Mouse (Mus musculus) liver, embryonic 15.5 days (tissue): ENCODE measurements around the gene Ccdc57. TPM values are rescaled to one million over a fixed set of nuclear protein-coding genes. Genes with fewer than 3 reads are reported as not detected.
"Not testable (repeated sequence)": the region's sequence is repeated elsewhere in the genome, so short reads cannot be mapped to it uniquely, and the experiment has no call there.

Experiments used
- ATAC-seq: fragments of 200-750 bp; cut with Nextera tagmentation; 2 replicates; pipeline ENCODE4 v1.8.0; 2017; ENCODE audit warnings: moderate number of reproducible peaks, mild to moderate bottlenecking, moderate library complexity; ENCODE audit not compliant: insufficient read depth
- H3K27ac ChIP-seq: fragments of 300-500 bp; sonication (generic); replicated peaks from 2 replicates; pipeline ENCODE4 v1.5.1; 2015; ENCODE audit warnings: mild to moderate bottlenecking, inconsistent platforms
- H3K27me3 ChIP-seq: fragments of 300-500 bp; sonication (generic); 2 replicates; pipeline ENCODE4 v1.6.1; 2015; ENCODE audit warnings: mild to moderate bottlenecking, inconsistent platforms
- H3K36me3 ChIP-seq: fragments of 300-500 bp; sonication (generic); replicated peaks from 2 replicates; pipeline ENCODE4 v1.6.1; 2015; ENCODE audit warnings: moderate library complexity, mild to moderate bottlenecking, inconsistent platforms
- H3K4me1 ChIP-seq: fragments of 300-500 bp; sonication (generic); replicated peaks from 2 replicates; pipeline ENCODE4 v1.6.1; 2015; ENCODE audit warnings: inconsistent platforms
- H3K4me2 ChIP-seq: fragments of 300-500 bp; sonication (generic); 2 replicates; pipeline ENCODE4 v1.6.1; 2015; ENCODE audit warnings: moderate library complexity, mild to moderate bottlenecking, inconsistent platforms
- H3K4me3 ChIP-seq: fragments of 300-500 bp; sonication (generic); replicated peaks from 2 replicates; pipeline ENCODE4 v1.5.1; 2015; ENCODE audit warnings: mild to moderate bottlenecking, inconsistent platforms
- H3K9ac ChIP-seq: fragments of 300-500 bp; sonication (generic); 2 replicates; pipeline ENCODE4 v1.6.1; 2015; ENCODE audit warnings: moderate library complexity, mild to moderate bottlenecking, inconsistent platforms
- H3K9me3 ChIP-seq: fragments of 300-500 bp; sonication (generic); replicated peaks from 2 replicates; pipeline ENCODE4 v1.6.1; 2016; ENCODE audit warnings: inconsistent platforms
- WGBS: fragments of 180-500 bp; shearing (Covaris S2); methylation state at CpG from one replicate; pipeline ENCODE4 v1.1.7; 2015; ENCODE audit warnings: mixed read lengths; ENCODE audit not compliant: insufficient replicate concordance; 5-methylcytosine and 5-hydroxymethylcytosine counted together
- polyA plus RNA-seq: library from polyadenylated mRNA; unstranded; fragments of >200 nt; fragmentation: Nextera tagmentation; extraction: Ambion mirVana; gene quantifications from 2 replicates; pipeline ENCODE4 v1.2.1, GENCODE M21; 2015

Ccdc57 gene
- polyA plus RNA-seq, 1 experiment from 2014 or later: 1.8 TPM

DNA sequence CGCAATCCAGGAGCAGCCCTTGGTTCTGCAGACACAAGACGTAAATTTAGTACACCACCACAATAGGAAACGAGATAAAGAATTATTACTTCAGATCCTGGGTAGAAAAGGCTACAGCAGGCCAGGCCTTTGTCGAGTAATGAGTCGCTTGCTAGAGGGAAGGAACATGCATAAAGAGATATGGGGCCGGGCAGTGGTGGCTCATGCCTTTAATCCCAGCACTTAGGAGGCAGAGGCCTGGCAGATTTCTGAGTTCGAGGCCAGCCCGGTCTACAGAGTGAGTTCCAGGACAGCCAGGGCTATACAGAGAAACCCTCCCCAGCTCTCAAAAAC is 136.1 kb downstream of the Ccdc57 start:
- peak overlapping the region; percentile 44 for H3K9ac ChIP-seq

DNA sequence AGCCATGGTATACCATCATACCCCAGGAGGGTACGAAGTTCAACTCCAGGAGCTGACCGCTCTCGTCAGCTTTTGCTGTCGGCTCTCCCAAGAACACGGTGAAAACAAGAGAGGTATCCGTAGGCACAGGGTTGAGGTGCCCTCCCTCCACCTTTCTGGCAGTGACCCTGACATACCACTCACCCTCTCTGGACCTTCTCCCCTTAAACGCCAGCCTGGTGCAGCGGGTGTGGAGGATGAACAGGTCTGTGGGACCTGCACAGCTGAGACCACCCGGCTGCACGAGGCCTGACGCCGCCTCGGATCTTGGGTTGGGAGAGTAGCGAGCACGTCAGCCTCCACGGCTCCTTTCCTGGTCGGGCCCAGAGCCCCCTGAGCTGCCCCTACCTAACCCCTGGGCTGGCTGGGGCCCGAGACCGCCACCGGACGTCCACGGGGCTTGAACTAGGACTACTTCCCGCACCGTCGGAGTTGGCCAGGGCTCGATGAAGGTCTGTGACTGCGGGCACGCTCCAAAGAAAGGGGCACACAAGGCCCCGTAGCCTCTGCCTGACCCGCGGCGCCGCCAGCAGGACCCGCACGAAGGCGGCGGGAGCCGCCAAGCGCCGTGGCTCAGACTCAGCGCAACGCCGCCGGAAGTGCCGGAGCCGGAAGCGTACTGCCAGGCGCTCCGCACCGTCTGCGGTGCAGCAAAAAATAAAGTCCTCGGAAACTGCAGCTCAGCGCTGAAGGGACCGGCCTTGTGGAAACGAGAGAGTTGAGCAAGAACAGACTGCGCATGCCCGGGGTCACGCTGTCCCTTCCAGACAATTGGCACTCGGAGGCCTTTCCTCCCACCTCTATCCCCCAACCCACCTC is 136.7 kb downstream of the Ccdc57 start, which contains the start of gene Dus1l:
Dus1l (minus strand) TSS at position 648 of the 858 bp plus-strand sequence.
- Histone ChIP-seq H3K4me1 (peaks cover 39% of the 10 kb centered on the region), H3K4me2 (peak within 1 kb of the TSS; percentile 88), H3K9ac (peak within 1 kb of the TSS; percentile 91), H3K9me3 (no peaks in the 10 kb centered on the region), H3K27ac (peak within 1 kb of the TSS; percentile 64), H3K27me3 (no peaks in the 10 kb centered on the region), H3K36me3 (peaks cover 38% of the 10 kb centered on the region), H3K4me3 (peak within 1 kb of the TSS; percentile 83)
- WGBS: 1% methylated on average over 59 of the region's 59 CpGs
- peak; percentile 84 for ATAC-seq

More for the DNA sequence above, 136.1 kb downstream of the Ccdc57 start:
- peaks cover 39% of the 10 kb centered on the region for H3K4me1 ChIP-seq
- no peaks in the 10 kb centered on the region for H3K9me3 ChIP-seq
- H3K27me3 ChIP-seq: no peaks in the 10 kb centered on the region
- H3K4me3 ChIP-seq: peak overlapping the region; percentile 83
- peak overlapping the region; percentile 88 for H3K4me2 ChIP-seq
- H3K36me3 ChIP-seq: peaks cover 32% of the 10 kb centered on the region
- H3K27ac ChIP-seq: peak overlapping the region; percentile 55
- peak; percentile 25 for ATAC-seq
- 27% methylated on average over 8 of the region's 8 CpGs for WGBS

DNA sequence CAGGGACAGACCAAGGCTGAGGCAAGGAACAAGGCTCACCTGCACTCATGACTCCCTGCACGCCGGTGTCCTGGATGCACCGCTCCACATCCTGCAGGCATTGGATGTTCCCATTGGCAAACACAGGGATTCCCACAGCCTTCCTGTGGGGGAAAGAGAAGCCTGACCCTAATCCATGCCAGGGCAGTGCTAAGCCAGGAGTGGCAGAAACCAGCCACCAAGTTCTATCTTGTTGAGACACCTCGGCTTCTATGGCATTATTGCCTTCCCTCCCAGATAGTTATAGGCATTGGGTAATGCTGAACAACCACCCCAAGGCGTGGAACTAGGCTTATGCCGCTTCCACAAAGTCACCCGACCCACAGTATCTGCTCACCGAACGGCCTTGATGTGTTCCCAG is 140.0 kb downstream of the Ccdc57 start:
- no peak overlapping the region for H3K4me2 ChIP-seq
- H3K36me3 ChIP-seq: peaks cover 68% of the 10 kb centered on the region
- ATAC-seq: no peak
- WGBS: 84% methylated on average over 9 of the region's 9 CpGs
- H3K9ac ChIP-seq: no peak overlapping the region
- no peaks in the 10 kb centered on the region for H3K9me3 ChIP-seq
- H3K4me3 ChIP-seq: no peak overlapping the region
- H3K27me3 ChIP-seq: no peaks in the 10 kb centered on the region
- H3K4me1 ChIP-seq: peaks cover 29% of the 10 kb centered on the region
- H3K27ac ChIP-seq: no peak overlapping the region

GRCm38 (mm10) chr11:120789810-120790209 is 142.9 kb downstream of the Ccdc57 start:
- Histone ChIP-seq H3K4me2 (no peak overlapping the region), H3K9me3 (no peaks in the 10 kb centered on the region), H3K36me3 (peaks cover 88% of the 10 kb centered on the region), H3K9ac (no peak overlapping the region), H3K4me3 (no peak overlapping the region), H3K27me3 (no peaks in the 10 kb centered on the region), H3K4me1 (peaks cover 22% of the 10 kb centered on the region), H3K27ac (no peak overlapping the region)
- 73% methylated on average over 3 of the region's 3 CpGs for WGBS
- ATAC-seq: no peak

GRCm38 (mm10) chr11:120789355-120789754 is 143.3 kb downstream of the Ccdc57 start:
- ATAC-seq: no peak
- no peak overlapping the region for H3K27ac ChIP-seq
- H3K4me1 ChIP-seq: peaks cover 21% of the 10 kb centered on the region
- 69% methylated on average over 4 of the region's 4 CpGs for WGBS
- H3K4me3 ChIP-seq: no peak overlapping the region
- no peak overlapping the region for H3K4me2 ChIP-seq
- peaks cover 84% of the 10 kb centered on the region for H3K36me3 ChIP-seq
- H3K9me3 ChIP-seq: no peaks in the 10 kb centered on the region
- H3K9ac ChIP-seq: no peak overlapping the region
- no peaks in the 10 kb centered on the region for H3K27me3 ChIP-seq

DNA sequence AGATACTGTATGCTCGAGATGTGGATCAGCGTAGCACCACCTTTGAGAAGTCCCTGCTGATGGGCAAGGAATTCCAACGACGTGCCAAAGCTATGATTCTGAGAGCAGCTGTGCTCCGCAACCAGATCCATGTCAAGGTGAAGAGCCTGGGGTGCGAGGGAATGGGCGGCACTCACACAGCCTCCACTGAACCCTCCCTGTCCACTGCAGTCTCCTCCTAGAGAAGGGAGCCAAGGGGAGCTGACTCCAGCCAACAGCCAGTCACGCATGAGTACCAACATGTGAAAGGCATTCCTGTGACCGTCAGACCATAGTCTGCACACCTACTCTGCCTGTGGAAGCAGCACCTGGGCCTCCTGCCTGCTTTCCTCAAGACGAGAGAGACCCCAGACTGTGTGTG is 144.2 kb downstream of the Ccdc57 start:
- peaks cover 21% of the 10 kb centered on the region for H3K4me1 ChIP-seq
- H3K27me3 ChIP-seq, H3K4me2 ChIP-seq, H3K4me3 ChIP-seq, H3K27ac ChIP-seq, H3K9ac ChIP-seq, H3K9me3 ChIP-seq, ATAC-seq: not testable (repeated sequence)
- peaks cover 75% of the 10 kb centered on the region for H3K36me3 ChIP-seq
- WGBS: 74% methylated on average over 10 of the region's 10 CpGs

DNA sequence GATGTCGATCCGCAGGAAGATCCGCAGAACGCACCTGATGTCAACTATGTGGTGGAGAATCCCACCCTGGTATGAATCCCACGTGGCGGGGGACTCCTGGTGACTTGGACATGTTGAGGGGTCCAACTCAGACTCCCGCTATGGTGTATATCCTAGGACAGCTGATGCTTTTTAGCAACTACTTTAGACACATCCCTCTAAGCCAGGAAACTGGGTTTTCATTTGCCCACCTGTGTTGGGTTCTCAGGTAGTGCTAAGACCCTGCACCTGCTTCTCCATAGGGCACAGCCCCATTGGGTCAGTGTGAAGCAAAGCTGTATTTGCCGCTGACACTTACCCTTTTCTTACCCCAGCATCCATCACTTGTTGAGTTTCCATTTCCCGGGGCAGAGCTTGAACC is 147.5 kb downstream of the Ccdc57 start:
- H3K4me2 ChIP-seq: peak overlapping the region; percentile 99
- peaks cover 52% of the 10 kb centered on the region for H3K36me3 ChIP-seq
- peaks cover 33% of the 10 kb centered on the region for H3K4me1 ChIP-seq
- H3K4me3 ChIP-seq: peak overlapping the region; percentile 93
- peak overlapping the region; percentile 86 for H3K9ac ChIP-seq
- no peaks in the 10 kb centered on the region for H3K27me3 ChIP-seq
- 31% methylated on average over 9 of the region's 9 CpGs for WGBS
- peak overlapping the region; percentile 81; the same call in 1 of the 2 replicates for H3K27ac ChIP-seq
- H3K9me3 ChIP-seq: no peaks in the 10 kb centered on the region
- no peak for ATAC-seq

GRCm38 (mm10) chr11:120784064-120784791 is 148.4 kb downstream of the Ccdc57 start, which contains the start of the genes Rfng and Gps1:
Gene Rfng, minus strand, starts transcription at chr11:120784207.
Gene Gps1, plus strand, starts transcription at chr11:120784272.
- Histone ChIP-seq H3K4me3 (peak within 1 kb of the TSS; percentile 93), H3K4me1 (peaks cover 33% of the 10 kb centered on the region), H3K36me3 (peaks cover 42% of the 10 kb centered on the region), H3K27ac (peak within 1 kb of the TSS; percentile 81), H3K27me3 (no peaks in the 10 kb centered on the region), H3K9me3 (no peaks in the 10 kb centered on the region), H3K4me2 (peak within 1 kb of the TSS; percentile 99), H3K9ac (peak within 1 kb of the TSS; percentile 86)
- under 1% methylated on average over 92 of the region's 107 CpGs for WGBS
- ATAC-seq: peak; percentile 83

- Histone ChIP-seq H3K36me3 (peaks cover 38% of the 10 kb centered on the region), H3K4me3 (peak overlapping the region; percentile 93), H3K27me3 (no peaks in the 10 kb centered on the region), H3K9me3 (no peaks in the 10 kb centered on the region), H3K27ac (peak overlapping the region; percentile 81), H3K4me1 (peaks cover 33% of the 10 kb centered on the region), H3K4me2 (peak overlapping the region; percentile 99), H3K9ac (peak overlapping the region; percentile 86)
- WGBS: 4% methylated on average over 42 of the region's 42 CpGs
- ATAC-seq: no peak
Measured at GRCm38 (mm10) chr11:120783426-120784063, 149.1 kb downstream of the Ccdc57 start.

DNA sequence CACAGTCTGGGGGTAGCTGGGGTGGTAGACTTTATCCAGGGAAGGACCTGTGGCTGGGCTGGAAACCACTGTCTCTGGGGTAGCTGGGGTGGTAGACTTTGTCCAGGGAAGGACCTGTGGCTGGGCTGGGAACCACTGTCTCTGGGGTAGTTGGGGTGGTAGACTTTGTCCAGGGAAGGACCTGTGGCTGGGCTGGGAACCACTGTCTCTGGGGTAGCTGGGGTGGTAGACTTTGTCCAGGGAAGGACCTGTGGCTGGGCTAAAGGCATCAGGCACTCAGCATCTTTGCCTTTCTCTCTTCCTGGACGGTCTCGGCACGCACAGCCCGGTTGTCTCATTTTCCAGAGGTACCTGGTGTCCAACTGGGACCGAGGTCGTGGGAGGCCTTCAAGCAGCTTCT is 151.3 kb downstream of the Ccdc57 start:
- H3K9ac ChIP-seq, H3K4me2 ChIP-seq, ATAC-seq, H3K27ac ChIP-seq, H3K27me3 ChIP-seq, H3K4me3 ChIP-seq, H3K9me3 ChIP-seq: not testable (repeated sequence)
- Histone ChIP-seq H3K36me3 (peaks cover 16% of the 10 kb centered on the region), H3K4me1 (peaks cover 35% of the 10 kb centered on the region)
- 74% methylated on average over 6 of the region's 6 CpGs for WGBS

DNA sequence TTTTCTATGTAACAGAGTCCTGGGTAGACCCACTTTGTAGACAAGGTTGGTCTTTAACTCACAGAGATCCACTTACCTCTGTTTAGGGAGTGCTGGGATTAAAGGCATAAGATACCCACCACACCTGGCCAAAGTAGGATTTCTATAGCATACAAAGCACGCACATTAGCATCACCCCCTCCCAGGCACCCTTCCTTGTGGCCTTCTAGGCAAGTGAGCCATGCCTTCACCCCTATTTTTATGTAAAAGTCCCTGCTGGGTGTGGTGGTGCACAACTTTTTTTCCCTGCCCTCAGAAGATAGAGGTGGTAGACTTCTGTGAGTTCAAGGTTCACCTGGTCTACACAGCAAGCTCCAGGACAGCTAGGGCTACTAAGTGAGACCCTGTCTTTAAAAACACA is 152.8 kb downstream of the Ccdc57 start:
- Histone ChIP-seq H3K9ac (no peak overlapping the region), H3K4me3 (no peak overlapping the region), H3K27ac (no peak overlapping the region), H3K27me3 (peaks cover 8% of the 10 kb centered on the region; the same call in 1 of the 2 replicates), H3K9me3 (no peaks in the 10 kb centered on the region), H3K4me1 (peaks cover 25% of the 10 kb centered on the region), H3K36me3 (0 out of 2 replicates have a peak, but pooled peaks cover 10% of the 10 kb centered on the region), H3K4me2 (no peak overlapping the region)
- no peak for ATAC-seq
- 77% methylated on average over 1 of the region's 1 CpGs for WGBS
